Mouse (Mus musculus) forebrain, postnatal 0 days (tissue): ENCODE measurements around the gene Cpeb1. TPM values are rescaled to one million over a fixed set of nuclear protein-coding genes. Genes with fewer than 3 reads are reported as not detected.

Experiments used
- ATAC-seq: fragments of 200-750 bp; cut with Nextera tagmentation; 2 replicates; pipeline ENCODE4 v1.8.0; 2017; ENCODE audit warnings: mild to moderate bottlenecking, moderate library complexity
- DNase-seq: peaks from one replicate; pipeline ENCODE4 v3.0.0-alpha.2; 2015
- H3K27ac ChIP-seq: fragments of 300-500 bp; sonication (generic); 2 replicates; pipeline ENCODE4 v1.5.1; 2014; ENCODE audit warnings: low read depth, mild to moderate bottlenecking, antibody characterized with exemption, low read length, moderate library complexity, mixed read lengths
- H3K27me3 ChIP-seq: fragments of 300-500 bp; sonication (generic); 2 replicates; pipeline ENCODE4 v1.6.1; 2014; ENCODE audit warnings: mild to moderate bottlenecking, low read length, mixed read lengths; ENCODE audit not compliant: insufficient read depth
- H3K36me3 ChIP-seq: fragments of 300-500 bp; sonication (generic); 2 replicates; pipeline ENCODE4 v1.6.1; 2014; ENCODE audit warnings: mild to moderate bottlenecking, moderate library complexity; ENCODE audit not compliant: insufficient read depth
- H3K4me1 ChIP-seq: fragments of 300-500 bp; sonication (generic); 2 replicates; pipeline ENCODE4 v1.6.1; 2014; ENCODE audit warnings: antibody characterized with exemption; ENCODE audit not compliant: insufficient read depth
- H3K4me2 ChIP-seq: fragments of 300-500 bp; sonication (generic); 2 replicates; pipeline ENCODE4 v1.6.1; 2014; ENCODE audit warnings: low read depth, mild to moderate bottlenecking, moderate library complexity
- H3K4me3 ChIP-seq: fragments of 300-500 bp; sonication (generic); 2 replicates; pipeline ENCODE4 v1.5.1; 2014; ENCODE audit warnings: low read depth, low read length, mixed read lengths
- H3K9ac ChIP-seq: fragments of 300-500 bp; sonication (generic); 2 replicates; pipeline ENCODE4 v1.6.1; 2014; ENCODE audit warnings: mild to moderate bottlenecking
- H3K9me3 ChIP-seq: fragments of 300-500 bp; sonication (generic); 2 replicates; pipeline ENCODE4 v1.6.1; 2016; ENCODE audit warnings: low read length
- CTCF ChIP-seq: sonication (generic); IDR thresholded peaks from 2 replicates; pipeline ENCODE4 v1.5.1; 2016; ENCODE audit warnings: antibody characterized with exemption, control low read depth, low read depth
- WGBS: fragments of 180-500 bp; shearing (Covaris S2); extraction: QIAGEN DNeasy Blood & Tissue Kit; methylation state at CpG from one replicate; pipeline ENCODE4 v1.1.7; 2014; 5-methylcytosine and 5-hydroxymethylcytosine counted together
- polyA plus RNA-seq: library from polyadenylated mRNA; unstranded; fragments of >200 nt; fragmentation: Nextera tagmentation; extraction: Ambion mirVana; gene quantifications from 2 replicates; pipeline ENCODE4 v1.2.1, GENCODE M21; 2015
- total RNA-seq: library from RNA; depleted of rRNA; stranded (reverse); fragments of >200 nt; gene quantifications from 2 replicates; pipeline ENCODE4 v1.2.3, GENCODE M21; 2014

Gene Cpeb1
- total and polyA plus RNA-seq, 2 experiments from 2014 or later: 5.1 to 6.7 TPM

DNA sequence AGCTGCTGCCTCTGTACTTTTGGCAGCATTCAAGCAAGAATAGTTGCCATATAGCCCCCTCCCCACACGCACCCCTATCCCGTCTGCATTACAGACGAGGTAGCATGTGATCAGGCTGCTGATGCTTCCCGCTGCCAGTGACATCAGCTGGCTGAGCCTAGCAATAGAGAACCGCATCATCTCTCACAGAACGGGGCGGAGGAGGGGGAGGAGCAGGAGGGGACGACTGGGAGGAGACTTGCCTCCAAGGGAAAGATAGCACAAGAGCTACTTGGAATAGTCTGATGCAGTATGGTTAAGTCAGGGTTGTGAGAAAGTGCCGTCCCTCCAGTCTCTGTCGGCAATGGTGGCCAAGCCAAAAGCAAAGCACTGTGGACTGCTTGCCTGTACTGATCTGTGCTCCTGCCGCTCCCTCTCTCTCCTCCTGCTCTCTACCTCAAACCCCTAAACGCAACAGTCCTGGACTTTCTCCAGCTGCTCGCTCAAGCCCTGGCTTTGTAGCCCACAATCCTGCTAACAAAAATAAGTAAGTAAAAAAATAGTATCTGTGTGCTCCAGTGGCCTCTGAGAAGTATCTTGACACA lies 82.8 kb downstream of the Cpeb1 start:
- Histone ChIP-seq H3K27me3 (no peaks in the 10 kb centered on the region), H3K27ac (no peak overlapping the region), H3K4me3 (peak overlapping the region; percentile 28), H3K4me2 (peak overlapping the region; percentile 55), H3K36me3 (no peaks in the 10 kb centered on the region), H3K9me3 (no peaks in the 10 kb centered on the region), H3K4me1 (peaks cover 5% of the 10 kb centered on the region), H3K9ac (peak overlapping the region; percentile 25)
- no peak for TF ChIP-seq CTCF
- WGBS: 3% methylated on average over 12 of the region's 13 CpGs
- DNase-seq (peak; percentile 82), ATAC-seq (peak; percentile 99)

DNA sequence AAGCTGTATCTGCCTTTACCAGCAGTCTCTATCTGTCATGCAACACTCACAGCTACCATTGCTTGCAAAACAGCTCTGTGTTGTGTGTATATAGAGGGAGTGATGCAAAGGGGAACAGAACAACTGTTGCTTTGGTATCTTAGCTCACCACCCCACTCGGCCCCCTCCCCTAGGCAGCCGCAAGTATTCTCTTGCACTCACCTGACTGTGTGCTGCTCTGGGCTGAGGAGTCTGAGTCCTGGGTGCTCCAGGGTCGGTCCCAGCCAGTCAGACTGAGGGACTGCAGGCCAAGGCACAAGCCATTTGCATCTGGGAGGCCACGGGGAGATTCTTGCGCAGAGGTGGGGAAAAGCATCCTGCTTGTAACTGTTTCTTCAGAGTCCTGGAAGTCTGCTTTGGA lies 83.5 kb downstream of the Cpeb1 start:
- Histone ChIP-seq H3K27ac (no peak overlapping the region), H3K36me3 (no peaks in the 10 kb centered on the region), H3K9ac (peak overlapping the region; percentile 25), H3K4me2 (peak overlapping the region; percentile 55), H3K9me3 (no peaks in the 10 kb centered on the region), H3K27me3 (no peaks in the 10 kb centered on the region), H3K4me3 (peak overlapping the region; percentile 28), H3K4me1 (peaks cover 5% of the 10 kb centered on the region)
- ATAC-seq: no peak
- peak; percentile 1 for DNase-seq
- 17% methylated on average over 5 of the region's 5 CpGs for WGBS
- no peak for TF ChIP-seq CTCF

DNA sequence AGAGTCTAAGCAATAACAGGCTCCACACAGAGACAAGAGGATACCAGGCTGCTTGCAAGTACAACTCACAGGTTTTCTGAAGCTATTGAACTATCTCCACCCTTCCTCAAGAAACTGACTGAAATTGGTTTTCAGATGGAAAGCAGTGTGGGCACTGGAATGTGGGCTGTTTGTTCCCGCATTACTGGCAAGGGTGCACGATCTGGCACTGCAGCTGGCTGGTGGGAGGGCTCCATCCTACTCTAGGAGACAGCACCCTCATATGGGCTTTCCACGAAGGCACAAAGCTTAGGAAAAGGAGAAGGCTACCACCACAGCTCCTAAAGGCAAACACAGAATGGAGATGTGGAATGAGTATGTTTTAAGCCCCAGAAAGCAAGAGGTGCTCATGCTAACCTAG lies 85.5 kb downstream of the Cpeb1 start:
- no peak overlapping the region for H3K4me3 ChIP-seq
- no peak for ATAC-seq
- WGBS: 62% methylated on average over 3 of the region's 3 CpGs
- H3K9ac ChIP-seq: no peak overlapping the region
- no peak overlapping the region for H3K4me2 ChIP-seq
- no peak for DNase-seq
- H3K9me3 ChIP-seq: no peaks in the 10 kb centered on the region
- H3K27me3 ChIP-seq: no peaks in the 10 kb centered on the region
- peaks cover 5% of the 10 kb centered on the region for H3K4me1 ChIP-seq
- no peaks in the 10 kb centered on the region for H3K36me3 ChIP-seq
- TF ChIP-seq CTCF: no peak
- no peak overlapping the region for H3K27ac ChIP-seq

DNA sequence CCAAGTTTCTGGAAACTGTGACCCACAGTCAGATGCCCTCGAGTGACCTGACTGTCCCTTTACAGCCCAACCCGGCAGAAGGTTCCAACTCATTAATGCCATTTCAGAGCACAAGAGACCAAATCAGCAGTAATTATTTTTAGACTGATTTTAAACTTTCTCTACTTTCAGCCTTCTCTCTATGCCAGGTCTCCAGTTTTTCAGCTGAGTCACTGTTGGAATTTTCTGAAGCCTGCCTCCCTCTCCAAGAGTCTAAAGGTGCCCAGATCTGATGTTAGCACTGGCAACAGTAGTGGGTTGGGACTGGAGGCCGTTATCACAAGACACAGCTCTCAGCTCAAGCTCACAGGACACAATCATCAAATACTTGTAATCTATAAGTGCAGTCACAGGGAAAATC lies 87.3 kb downstream of the Cpeb1 start:
- Histone ChIP-seq H3K27ac (no peak overlapping the region), H3K36me3 (no peaks in the 10 kb centered on the region), H3K4me1 (peaks cover 5% of the 10 kb centered on the region), H3K4me3 (no peak overlapping the region), H3K9me3 (no peaks in the 10 kb centered on the region), H3K9ac (no peak overlapping the region), H3K4me2 (no peak overlapping the region), H3K27me3 (no peaks in the 10 kb centered on the region)
- no peak for TF ChIP-seq CTCF
- 69% methylated on average over 3 of the region's 3 CpGs for WGBS
- ATAC-seq (no peak), DNase-seq (no peak)

DNA sequence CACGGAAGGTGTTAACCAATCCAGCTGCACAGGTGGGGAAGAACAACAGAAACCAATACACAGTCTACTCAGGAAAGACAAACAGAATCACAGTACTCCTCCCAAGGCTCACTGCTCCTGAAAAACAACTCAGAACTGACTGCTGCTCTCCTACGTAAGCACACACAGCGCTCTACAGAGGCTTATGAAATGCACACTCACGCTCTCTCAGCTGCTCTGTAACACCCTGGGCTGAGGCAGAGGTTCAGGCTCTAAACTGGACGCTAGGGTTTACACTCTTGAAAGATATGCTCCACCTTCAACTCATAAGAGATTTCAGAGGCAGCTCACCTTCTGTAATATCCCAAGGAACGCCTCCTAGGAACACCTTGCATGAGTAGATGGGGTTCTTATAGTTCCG lies 98.3 kb downstream of the Cpeb1 start:
- ATAC-seq (no peak), DNase-seq (no peak)
- H3K27me3 ChIP-seq: no peaks in the 10 kb centered on the region
- H3K27ac ChIP-seq: no peak overlapping the region
- no peaks in the 10 kb centered on the region for H3K4me1 ChIP-seq
- TF ChIP-seq CTCF: no peak
- H3K36me3 ChIP-seq: no peaks in the 10 kb centered on the region
- H3K4me2 ChIP-seq: no peak overlapping the region
- WGBS: 79% methylated on average over 7 of the region's 7 CpGs
- H3K9me3 ChIP-seq: no peaks in the 10 kb centered on the region
- no peak overlapping the region for H3K4me3 ChIP-seq
- H3K9ac ChIP-seq: no peak overlapping the region

DNA sequence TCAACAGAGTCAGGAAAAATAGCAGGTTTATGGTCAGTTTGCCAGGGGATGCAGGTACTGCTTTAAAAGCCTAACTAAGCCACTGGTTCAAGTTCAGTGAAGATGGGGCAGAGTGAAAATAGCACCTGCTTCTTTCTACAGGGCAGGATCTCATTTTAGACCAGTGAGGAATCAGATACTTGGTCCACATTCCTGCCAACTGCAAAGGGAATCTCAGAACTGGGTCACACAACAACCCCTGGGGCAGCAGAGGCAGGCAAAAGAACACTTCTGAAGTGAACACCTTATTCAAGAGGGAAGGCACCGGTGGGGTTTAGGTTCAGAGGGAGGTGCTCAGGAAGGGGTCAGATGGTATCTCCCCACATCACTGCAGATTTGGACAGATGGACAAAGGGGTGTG lies 98.9 kb downstream of the Cpeb1 start:
- Histone ChIP-seq H3K27me3 (no peaks in the 10 kb centered on the region), H3K36me3 (no peaks in the 10 kb centered on the region), H3K27ac (no peak overlapping the region), H3K4me2 (no peak overlapping the region), H3K4me3 (no peak overlapping the region), H3K4me1 (no peaks in the 10 kb centered on the region), H3K9ac (no peak overlapping the region), H3K9me3 (no peaks in the 10 kb centered on the region)
- no peak for TF ChIP-seq CTCF
- DNase-seq (no peak), ATAC-seq (no peak)
- 79% methylated on average over 1 of the region's 1 CpGs for WGBS

DNA sequence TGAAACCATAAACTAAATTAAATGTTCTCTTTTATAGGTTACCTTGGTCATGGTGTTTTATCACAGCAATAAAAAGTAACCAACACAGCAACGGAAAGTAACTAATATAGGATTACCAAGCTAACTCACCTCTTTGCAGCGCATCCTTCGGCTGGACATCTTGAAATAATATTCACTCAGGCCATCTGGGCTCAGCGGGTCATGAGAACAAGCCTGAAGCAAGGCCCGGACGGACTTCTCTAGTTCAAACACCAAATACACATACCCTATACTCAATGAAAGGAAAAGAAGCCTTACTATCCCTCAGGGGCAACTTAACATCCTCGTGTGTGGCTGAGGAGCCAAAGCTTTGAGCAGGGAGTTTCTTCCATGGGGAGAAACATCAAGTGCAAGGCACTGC lies 99.5 kb downstream of the Cpeb1 start:
- no peaks in the 10 kb centered on the region for H3K27me3 ChIP-seq
- H3K9me3 ChIP-seq: no peaks in the 10 kb centered on the region
- no peak overlapping the region for H3K4me3 ChIP-seq
- TF ChIP-seq CTCF: no peak
- H3K4me1 ChIP-seq: no peaks in the 10 kb centered on the region
- H3K9ac ChIP-seq: no peak overlapping the region
- WGBS: 84% methylated on average over 7 of the region's 7 CpGs
- no peak for ATAC-seq
- no peaks in the 10 kb centered on the region for H3K36me3 ChIP-seq
- no peak overlapping the region for H3K4me2 ChIP-seq
- no peak overlapping the region for H3K27ac ChIP-seq
- no peak for DNase-seq
